Mouse (Mus musculus) CH12F3 (cell line): Measurements from ENCODE around the gene Icam1.
"Not testable (repeated sequence)": the region's sequence is repeated elsewhere in the genome, so short reads cannot be mapped to it uniquely, and the experiment has no call there.

ENCODE experiments used
- in situ Hi-C: fragments of 300-500 bp; cut with MboI; formaldehyde crosslinking; loops from 2 replicates; pipeline ENCODE4 v1.14.3; 2020; ENCODE audit warnings: low sequenced_read_pairs

Icam1 gene

DNA sequence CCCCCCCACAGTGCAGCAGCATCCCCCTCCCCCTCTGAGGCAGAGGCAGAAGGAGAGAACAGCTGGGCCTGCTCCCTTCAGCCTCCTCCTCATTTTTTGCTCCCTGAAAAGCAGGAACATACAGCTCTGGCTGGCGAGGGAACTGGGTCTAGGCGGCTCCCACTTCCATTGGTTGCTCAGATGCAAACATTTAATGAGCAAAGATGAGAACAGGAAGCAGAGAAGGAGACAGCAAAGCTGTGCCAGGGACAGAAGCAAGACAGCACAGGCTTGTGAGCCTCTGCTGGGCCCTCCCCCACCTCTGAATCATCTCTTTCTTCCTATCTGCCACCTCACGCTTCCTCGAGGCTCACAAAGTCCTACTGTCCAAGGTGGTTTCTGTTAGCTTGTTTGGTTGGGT, 25.5 kb downstream of the Icam1 start:
- in situ Hi-C loops: no loop called here

DNA sequence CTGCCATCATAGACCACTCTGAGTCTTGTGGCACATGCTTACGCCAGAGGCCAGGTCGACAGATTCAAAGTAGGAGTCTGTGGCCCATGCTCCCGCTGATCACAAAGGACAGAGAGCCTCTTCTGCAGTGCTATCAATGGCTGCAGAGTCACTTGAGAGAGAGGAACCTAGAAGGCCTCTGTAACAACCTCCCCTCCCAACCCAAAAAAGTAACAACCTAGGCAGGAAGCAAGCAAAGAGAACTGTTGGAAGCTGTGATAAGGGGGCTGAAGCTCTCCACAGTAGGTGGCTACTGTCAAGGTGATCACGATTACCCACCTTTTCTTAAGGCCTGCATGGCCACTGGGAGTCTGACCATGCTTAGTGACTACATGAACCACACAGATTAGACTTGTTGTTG, 27.8 kb downstream of the Icam1 start:
- in situ Hi-C loops: no loop called here

DNA sequence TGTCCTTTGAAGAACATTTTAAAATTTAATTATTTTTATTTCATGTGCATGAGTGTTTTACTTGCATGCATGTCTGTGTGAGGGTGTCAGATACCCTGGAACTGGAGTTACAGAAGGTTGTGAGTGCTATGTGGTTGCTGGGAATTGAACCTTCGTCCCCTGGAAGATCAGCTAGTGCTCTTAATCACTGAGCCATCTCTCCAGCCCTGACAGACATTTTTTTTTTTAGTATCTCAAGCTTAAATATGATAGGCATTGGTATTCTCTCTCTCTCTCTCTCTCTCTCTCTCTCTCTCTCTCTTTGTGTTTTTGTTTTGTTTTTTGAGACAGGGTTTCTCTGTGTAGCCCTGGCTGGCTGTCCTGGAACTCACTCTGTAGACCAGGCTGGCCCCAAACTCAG, 29.0 kb downstream of the Icam1 start:
- in situ Hi-C loops: not testable (repeated sequence)

DNA sequence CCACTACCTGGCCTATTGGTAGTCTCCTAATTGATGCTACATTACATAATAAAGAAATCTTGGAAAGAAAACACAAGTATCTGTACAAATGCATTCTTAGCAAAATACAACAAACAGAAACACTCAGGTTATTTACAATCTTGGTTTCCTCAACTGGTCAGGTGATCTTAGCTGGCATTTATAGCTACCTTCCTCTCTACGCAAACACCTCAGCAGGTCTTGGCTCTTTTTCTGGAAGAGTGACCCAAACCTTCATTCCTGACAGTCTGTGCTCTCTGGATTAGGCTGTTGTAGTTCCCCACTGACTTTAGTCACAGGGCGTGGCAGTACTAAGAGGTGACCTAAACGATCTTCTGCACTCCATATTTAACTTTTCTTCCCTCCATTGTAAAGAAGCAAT, 29.4 kb downstream of the Icam1 start:
- in situ Hi-C loops: no loop called here

DNA sequence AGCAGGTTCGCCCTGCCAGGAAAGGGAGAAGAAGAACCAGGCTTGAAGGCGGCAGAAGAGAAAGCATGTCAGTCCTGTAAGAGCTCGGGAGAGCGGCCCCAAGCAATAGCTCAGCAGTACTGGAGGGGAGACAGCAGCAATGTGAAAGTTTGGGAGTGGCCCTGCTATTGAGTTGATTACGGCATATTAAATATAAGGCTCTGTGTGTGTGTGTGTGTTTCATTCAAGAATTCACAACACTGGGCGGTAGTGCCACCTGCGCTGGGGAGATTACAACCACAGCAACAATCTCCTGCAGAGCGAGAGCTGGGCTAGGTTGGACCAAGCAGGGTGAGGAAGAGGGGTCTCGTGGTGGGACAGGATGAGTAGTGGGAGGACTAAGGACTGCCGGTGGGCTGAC, 35.8 kb downstream of the Icam1 start:
- in situ Hi-C loops: no loop called here

DNA sequence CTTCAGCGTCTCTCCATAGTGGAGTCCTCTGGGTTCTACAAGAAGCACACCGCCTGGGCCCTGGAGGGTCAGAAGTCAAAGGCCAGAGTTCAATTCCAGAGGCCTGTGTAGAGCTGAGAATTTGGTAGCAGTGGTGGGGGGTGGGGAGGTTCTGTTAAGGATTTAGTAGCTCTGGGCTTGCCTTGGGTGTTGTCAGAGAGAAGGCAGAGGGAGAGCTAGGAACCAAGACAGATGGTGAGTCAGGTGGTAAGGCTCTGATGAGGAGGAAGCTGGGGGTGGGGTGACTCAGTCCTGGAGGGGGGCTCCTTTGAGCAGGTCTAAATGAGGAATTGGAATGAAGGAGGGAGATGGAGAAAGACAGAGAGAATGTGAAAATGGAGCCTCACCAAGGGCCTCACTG, 47.1 kb downstream of the Icam1 start:
- in situ Hi-C loops: no loop called here

DNA sequence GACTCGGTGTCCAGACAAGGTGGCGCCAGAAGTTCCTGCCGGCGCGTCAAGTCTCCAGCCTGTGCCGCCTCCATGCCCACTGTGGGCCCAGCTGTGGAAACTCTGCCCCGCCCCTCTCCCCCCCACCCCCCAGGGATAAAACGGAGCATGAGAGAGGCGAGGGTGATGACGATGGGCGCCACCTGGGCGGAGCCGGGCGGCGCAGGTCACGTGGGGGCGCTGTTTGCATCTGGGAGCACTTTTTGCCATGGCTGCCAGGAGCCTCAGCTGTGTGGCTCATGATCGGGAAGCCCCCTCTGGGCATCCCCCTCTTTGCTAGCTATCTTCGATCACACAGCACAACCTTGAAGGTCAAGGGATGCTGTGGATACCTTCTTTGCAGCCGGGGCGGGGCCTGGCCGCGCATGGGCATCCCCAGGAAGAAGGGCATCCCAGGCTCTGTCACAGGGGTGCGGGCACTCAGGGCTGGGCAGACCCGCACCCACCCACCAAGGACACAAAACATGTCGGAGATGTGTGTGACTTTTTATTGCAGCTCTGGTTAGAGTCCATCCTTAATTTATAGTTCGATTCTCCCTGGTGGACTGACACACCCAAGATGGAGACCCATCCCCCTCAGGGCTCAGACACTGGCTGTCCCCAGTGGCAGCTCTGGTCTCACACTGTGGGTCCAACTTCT, 51.4 kb downstream of the Icam1 start, which contains the start of gene Zglp1:
Gene Zglp1 (minus strand): TSS at position 88 of the 679 bp plus-strand sequence.
- in situ Hi-C loops: no loop called here

DNA sequence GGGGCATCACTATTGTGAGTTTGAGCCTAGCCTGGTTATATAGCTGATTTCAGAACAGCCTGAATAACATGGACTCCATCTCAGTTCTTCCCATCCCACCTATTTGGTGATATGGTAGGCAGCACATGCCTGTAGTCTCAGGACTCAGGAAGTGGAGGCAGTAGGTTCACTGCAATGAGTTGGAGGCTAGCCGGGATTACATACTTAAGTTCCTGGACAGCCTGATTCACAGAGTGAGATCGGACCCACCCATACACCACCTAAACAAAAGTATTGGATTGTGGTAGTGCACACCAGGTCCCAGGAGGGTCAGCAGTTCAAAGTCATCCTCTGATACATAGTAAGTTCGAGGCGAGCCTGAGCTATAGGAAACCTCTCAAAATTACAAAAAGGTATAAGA, 56.9 kb downstream of the Icam1 start:
- in situ Hi-C loops: no loop called here

DNA sequence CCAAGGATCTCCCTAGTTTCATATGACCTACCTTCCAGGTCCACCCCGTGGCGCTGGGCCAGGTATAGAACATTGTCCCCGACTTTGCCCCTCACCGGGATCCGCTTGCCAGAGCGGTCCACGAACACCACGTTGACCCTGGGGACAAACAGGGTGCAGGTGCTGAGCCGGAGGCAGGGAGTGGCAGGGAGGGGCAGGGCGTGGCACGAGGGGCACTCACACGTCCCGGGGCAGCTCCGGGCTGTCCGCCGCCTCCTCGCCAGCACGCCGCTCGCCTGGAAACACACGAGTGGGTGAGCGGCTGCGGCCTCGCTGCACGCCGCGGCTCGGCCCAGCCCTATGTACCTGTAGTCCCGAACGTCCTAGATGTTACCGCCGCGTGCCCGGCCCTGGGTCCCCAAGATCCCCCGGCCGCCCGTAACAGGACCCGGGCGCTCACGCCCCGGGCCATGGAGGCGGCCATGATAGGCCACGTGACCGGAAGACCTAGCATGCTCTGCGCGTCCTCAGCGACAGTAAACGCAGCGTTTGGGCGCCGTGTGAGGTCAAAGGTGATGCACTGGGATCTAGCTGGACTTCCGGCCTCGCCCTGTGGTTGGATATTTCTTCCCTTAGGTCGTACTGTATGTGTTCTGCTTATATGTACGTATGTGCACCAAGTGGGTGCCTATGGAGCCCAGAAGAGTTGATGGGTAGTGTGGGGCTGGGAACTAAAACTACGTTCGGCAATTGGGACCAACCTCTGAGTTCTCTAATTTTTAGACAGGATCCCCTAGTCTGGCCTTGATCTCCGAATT, 57.5 kb downstream of the Icam1 start, which contains the start of the genes Gm49373 and Fdx1l:
Gene Gm49373 (minus strand): TSS at position 53 of the 797 bp plus-strand sequence.
Gene Fdx1l (minus strand): TSS at position 571 of the 797 bp plus-strand sequence.
- in situ Hi-C loops: no loop called here

DNA sequence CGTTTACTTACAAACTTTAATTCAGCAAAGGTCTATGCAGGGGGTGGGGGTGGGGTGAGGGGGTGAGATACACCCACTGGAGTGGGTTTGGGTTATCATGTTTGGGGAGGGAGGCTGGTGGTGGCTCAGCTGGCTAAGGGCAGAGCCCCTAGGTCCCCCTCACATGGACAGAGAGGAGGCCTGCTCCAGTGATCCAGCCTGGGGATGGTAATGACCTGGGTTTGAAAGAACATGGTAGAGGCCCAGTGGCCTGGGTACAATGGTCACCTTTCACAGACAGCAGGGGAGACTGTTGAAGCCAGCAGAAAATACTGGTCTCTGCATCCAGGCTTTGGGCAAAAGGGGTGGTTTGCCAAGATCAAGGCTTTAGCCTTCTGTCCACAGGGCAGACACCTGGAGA, 58.4 kb downstream of the Icam1 start:
- in situ Hi-C loops: no loop called here

DNA sequence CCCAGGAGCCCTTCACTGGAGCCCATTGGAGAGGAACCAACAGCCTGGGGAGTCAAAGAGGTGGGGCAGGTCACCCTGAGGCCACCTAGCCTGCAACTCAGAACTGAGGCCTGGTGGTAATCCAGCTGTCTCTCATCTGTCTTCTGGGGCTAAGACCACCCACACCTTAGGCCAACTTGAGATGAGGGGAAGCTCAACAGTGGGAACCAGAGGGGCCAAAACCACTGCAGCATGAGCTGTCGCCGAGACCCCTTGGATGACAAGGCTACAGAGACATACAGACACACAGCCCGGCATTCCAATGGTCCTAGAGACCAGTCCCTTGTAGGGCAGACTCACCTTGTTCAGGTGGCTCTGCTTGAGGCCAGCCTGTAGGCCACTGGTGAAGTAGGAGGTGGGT, 59.8 kb downstream of the Icam1 start:
- in situ Hi-C loops: no loop called here
